Mouse (Mus musculus): ENCODE results near the gene Ift140. TPM values are rescaled to one million over a fixed set of nuclear protein-coding genes. Genes with fewer than 3 reads are reported as not detected.

Gene Ift140
- polyA plus RNA-seq, 1 experiment from 2014 or later, result 26.5 TPM

GRCm38 (mm10) chr17:25100052-25100451 is 84.2 kb downstream of the Ift140 start:
- H3K4me3 ChIP-seq (replicated peaks), result no peak overlapping the region
- no peaks in the 10 kb centered on the region for H3K27me3 ChIP-seq
- H3K4me2 ChIP-seq, result no peak overlapping the region
- no peaks in the 10 kb centered on the region for H3K9me3 ChIP-seq
- no peaks in the 10 kb centered on the region for H3K4me1 ChIP-seq (replicated peaks)
- ATAC-seq (ENCODE audit: insufficient number of reproducible peaks, insufficient read depth, low FRiP score, low TSS enrichment, low read depth), result no peak
- H3K27ac ChIP-seq, result no peak overlapping the region
- H3K9ac ChIP-seq (replicated peaks), result no peak overlapping the region
- WGBS, result 93% methylated on average over 6 of the region's 6 CpGs
- peaks cover 82% of the 10 kb centered on the region for H3K36me3 ChIP-seq

GRCm38 (mm10) chr17:25101338-25101737 is 85.5 kb downstream of the Ift140 start:
- H3K9me3 ChIP-seq, result no peaks in the 10 kb centered on the region
- no peak overlapping the region for H3K9ac ChIP-seq (replicated peaks)
- no peaks in the 10 kb centered on the region for H3K4me1 ChIP-seq (replicated peaks)
- H3K4me2 ChIP-seq, result no peak overlapping the region
- H3K36me3 ChIP-seq, result peaks cover 94% of the 10 kb centered on the region
- H3K27me3 ChIP-seq, result no peaks in the 10 kb centered on the region
- no peak overlapping the region for H3K27ac ChIP-seq
- no peak for ATAC-seq (ENCODE audit: insufficient number of reproducible peaks, insufficient read depth, low FRiP score, low TSS enrichment, low read depth)
- no peak overlapping the region for H3K4me3 ChIP-seq (replicated peaks)
- 93% methylated on average over 11 of the region's 11 CpGs for WGBS

DNA sequence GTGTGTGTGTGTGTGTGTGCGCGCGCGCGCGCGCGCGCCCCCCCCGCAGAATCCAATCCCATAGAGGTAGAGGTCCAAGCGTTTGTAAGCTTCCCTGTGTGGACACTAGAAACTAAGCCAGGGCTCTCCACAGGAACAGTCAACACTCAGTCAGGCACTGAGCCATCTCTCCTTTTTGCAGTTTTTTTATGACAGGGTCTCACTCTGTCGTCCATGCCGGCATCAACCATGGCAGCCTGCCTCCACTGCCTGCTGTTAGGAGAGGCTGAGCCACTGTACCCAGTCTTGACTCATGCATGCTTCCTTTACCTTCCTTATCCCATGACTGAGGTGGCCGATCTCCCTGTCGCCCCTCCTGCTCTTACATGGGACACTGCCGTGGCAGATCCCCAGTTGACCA is 91.9 kb downstream of the Ift140 start:
- Histone ChIP-seq H3K4me3 (replicated peaks) (no peak overlapping the region), H3K27me3 (no peaks in the 10 kb centered on the region), H3K27ac (no peak overlapping the region), H3K9ac (replicated peaks) (no peak overlapping the region), H3K4me1 (replicated peaks) (no peaks in the 10 kb centered on the region), H3K36me3 (peaks cover 98% of the 10 kb centered on the region), H3K4me2 (no peak overlapping the region), H3K9me3 (no peaks in the 10 kb centered on the region)
- WGBS, result 88% methylated on average over 16 of the region's 16 CpGs
- no peak for ATAC-seq (ENCODE audit: insufficient number of reproducible peaks, insufficient read depth, low FRiP score, low TSS enrichment, low read depth)

DNA sequence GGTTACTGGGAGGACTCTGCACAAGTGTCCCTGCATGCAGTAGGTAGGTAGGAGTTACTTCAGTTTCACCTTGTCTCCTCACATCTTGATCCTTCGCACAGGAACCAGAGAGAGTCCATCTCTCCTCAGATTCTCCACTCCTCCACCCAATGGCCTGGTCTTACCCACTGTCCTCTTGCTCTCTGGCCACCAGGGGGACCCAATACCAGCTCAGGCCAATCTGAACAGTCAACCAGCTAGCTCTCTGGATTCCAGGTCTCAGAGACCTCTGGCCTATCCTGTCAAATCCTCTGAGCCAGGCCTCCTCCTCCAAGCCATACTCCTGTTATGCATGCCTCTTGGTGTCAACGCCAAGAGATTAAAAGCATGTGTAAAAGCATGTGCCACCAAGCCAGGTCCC is 93.7 kb downstream of the Ift140 start:
- WGBS, result 80% methylated on average over 2 of the region's 2 CpGs
- no peaks in the 10 kb centered on the region for H3K27me3 ChIP-seq
- no peak for ATAC-seq (ENCODE audit: insufficient number of reproducible peaks, insufficient read depth, low FRiP score, low TSS enrichment, low read depth)
- no peak overlapping the region for H3K27ac ChIP-seq
- H3K36me3 ChIP-seq, result peaks cover 91% of the 10 kb centered on the region
- no peak overlapping the region for H3K4me2 ChIP-seq
- peaks cover 1% of the 10 kb centered on the region for H3K4me1 ChIP-seq (replicated peaks)
- H3K9me3 ChIP-seq, result no peaks in the 10 kb centered on the region
- no peak overlapping the region for H3K4me3 ChIP-seq (replicated peaks)
- no peak overlapping the region for H3K9ac ChIP-seq (replicated peaks)

GRCm38 (mm10) chr17:25110590-25110989 is 94.7 kb downstream of the Ift140 start:
- H3K36me3 ChIP-seq, result peaks cover 81% of the 10 kb centered on the region
- 95% methylated on average over 6 of the region's 6 CpGs for WGBS

GRCm38 (mm10) chr17:25111220-25111619 is 95.3 kb downstream of the Ift140 start:
- H3K4me1 ChIP-seq (replicated peaks), result peaks cover 7% of the 10 kb centered on the region
- H3K27me3 ChIP-seq, result no peaks in the 10 kb centered on the region
- no peaks in the 10 kb centered on the region for H3K9me3 ChIP-seq
- H3K4me3 ChIP-seq (replicated peaks), result no peak overlapping the region
- H3K9ac ChIP-seq (replicated peaks), result no peak overlapping the region
- WGBS, result 90% methylated on average over 5 of the region's 5 CpGs
- H3K4me2 ChIP-seq, result no peak overlapping the region
- ATAC-seq (ENCODE audit: insufficient number of reproducible peaks, insufficient read depth, low FRiP score, low TSS enrichment, low read depth), result no peak
- H3K36me3 ChIP-seq, result peaks cover 75% of the 10 kb centered on the region
- no peak overlapping the region for H3K27ac ChIP-seq

More at GRCm38 (mm10) chr17:25110590-25110989, 94.7 kb downstream of the Ift140 start:
- Histone ChIP-seq H3K4me3 (replicated peaks) (no peak overlapping the region), H3K27ac (no peak overlapping the region), H3K9ac (replicated peaks) (no peak overlapping the region), H3K4me1 (replicated peaks) (peaks cover 7% of the 10 kb centered on the region), H3K27me3 (no peaks in the 10 kb centered on the region), H3K4me2 (no peak overlapping the region), H3K9me3 (no peaks in the 10 kb centered on the region)
- no peak for ATAC-seq (ENCODE audit: insufficient number of reproducible peaks, insufficient read depth, low FRiP score, low TSS enrichment, low read depth)

GRCm38 (mm10) chr17:25111739-25112422 is 96.0 kb downstream of the Ift140 start:
- no peaks in the 10 kb centered on the region for H3K27me3 ChIP-seq
- peaks cover 7% of the 10 kb centered on the region for H3K4me1 ChIP-seq (replicated peaks)
- no peak overlapping the region for H3K4me2 ChIP-seq
- H3K9ac ChIP-seq (replicated peaks), result no peak overlapping the region
- peaks cover 68% of the 10 kb centered on the region for H3K36me3 ChIP-seq
- 85% methylated on average over 8 of the region's 8 CpGs for WGBS
- no peak for ATAC-seq (ENCODE audit: insufficient number of reproducible peaks, insufficient read depth, low FRiP score, low TSS enrichment, low read depth)
- no peaks in the 10 kb centered on the region for H3K9me3 ChIP-seq
- H3K27ac ChIP-seq, result no peak overlapping the region
- no peak overlapping the region for H3K4me3 ChIP-seq (replicated peaks)

DNA sequence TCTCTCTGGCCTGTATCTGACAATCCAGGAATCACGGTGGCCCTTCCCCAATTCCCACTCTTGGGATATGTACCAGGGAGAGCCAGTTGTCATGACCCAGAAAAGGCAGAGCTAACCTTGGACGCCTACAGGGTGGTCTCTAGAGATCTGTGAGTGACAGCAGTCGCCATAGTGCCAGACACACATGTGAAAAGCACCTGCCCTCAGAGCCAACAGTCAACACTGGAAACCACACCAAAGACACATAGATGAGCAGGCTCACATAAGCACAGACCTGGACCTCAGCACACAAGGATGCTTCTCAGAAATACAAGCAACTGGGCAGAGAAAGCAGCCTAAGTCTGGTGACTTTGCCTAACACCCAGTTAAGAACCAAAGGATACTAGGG is 96.5 kb downstream of the Ift140 start:
- WGBS, result 86% methylated on average over 3 of the region's 3 CpGs
- no peak overlapping the region for H3K9ac ChIP-seq (replicated peaks)
- ATAC-seq (ENCODE audit: insufficient number of reproducible peaks, insufficient read depth, low FRiP score, low TSS enrichment, low read depth), result no peak
- H3K4me2 ChIP-seq, result no peak overlapping the region
- peaks cover 7% of the 10 kb centered on the region for H3K4me1 ChIP-seq (replicated peaks)
- peaks cover 63% of the 10 kb centered on the region for H3K36me3 ChIP-seq
- H3K4me3 ChIP-seq (replicated peaks), result no peak overlapping the region
- no peaks in the 10 kb centered on the region for H3K27me3 ChIP-seq
- no peak overlapping the region for H3K27ac ChIP-seq
- no peaks in the 10 kb centered on the region for H3K9me3 ChIP-seq

DNA sequence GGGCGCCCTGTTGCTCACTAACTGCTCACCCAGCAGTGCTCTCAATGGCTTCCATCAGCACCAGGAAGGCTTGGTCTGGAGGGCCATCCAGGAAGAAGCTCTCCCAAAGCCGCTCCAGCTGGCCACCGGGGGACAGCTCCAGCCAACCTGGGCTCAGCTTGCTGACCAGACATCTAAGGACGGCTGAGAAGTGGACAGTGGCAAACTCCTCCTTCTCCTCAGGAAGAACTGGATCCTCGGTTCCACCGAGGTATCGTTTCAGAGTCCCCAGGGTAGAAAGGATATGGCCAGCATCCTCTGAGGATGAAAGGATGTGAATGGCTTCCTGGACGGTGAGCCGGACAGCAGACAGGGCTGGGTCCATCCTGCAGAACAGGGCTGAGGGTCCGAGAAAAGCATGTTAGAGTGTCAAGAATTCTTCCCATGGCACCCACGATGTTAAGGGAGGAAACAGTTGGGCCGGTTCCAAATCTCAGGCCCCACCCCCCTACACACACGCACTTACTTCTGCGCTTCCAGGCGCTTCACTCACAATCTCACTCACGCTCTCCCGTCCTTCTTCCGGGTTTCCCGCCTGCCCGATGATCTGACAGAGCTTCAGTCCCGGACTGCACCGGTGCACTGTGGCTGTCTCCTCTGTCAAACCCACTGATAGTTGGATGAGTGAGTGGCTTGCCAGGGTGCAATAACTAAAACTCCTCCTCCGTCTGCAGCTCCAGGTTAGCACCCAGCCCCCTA is 99.2 kb downstream of the Ift140 start:
- peak; percentile 35 for ATAC-seq (ENCODE audit: insufficient number of reproducible peaks, insufficient read depth, low FRiP score, low TSS enrichment, low read depth)
- WGBS, result 11% methylated on average over 23 of the region's 23 CpGs
- Histone ChIP-seq H3K4me2 (peak overlapping the region; percentile 98), H3K27ac (peak overlapping the region; percentile 94), H3K36me3 (peaks cover 37% of the 10 kb centered on the region), H3K4me3 (replicated peaks) (peak overlapping the region; percentile 61), H3K27me3 (no peaks in the 10 kb centered on the region), H3K4me1 (replicated peaks) (peaks cover 7% of the 10 kb centered on the region), H3K9me3 (no peaks in the 10 kb centered on the region), H3K9ac (replicated peaks) (peak overlapping the region; percentile 63)

DNA sequence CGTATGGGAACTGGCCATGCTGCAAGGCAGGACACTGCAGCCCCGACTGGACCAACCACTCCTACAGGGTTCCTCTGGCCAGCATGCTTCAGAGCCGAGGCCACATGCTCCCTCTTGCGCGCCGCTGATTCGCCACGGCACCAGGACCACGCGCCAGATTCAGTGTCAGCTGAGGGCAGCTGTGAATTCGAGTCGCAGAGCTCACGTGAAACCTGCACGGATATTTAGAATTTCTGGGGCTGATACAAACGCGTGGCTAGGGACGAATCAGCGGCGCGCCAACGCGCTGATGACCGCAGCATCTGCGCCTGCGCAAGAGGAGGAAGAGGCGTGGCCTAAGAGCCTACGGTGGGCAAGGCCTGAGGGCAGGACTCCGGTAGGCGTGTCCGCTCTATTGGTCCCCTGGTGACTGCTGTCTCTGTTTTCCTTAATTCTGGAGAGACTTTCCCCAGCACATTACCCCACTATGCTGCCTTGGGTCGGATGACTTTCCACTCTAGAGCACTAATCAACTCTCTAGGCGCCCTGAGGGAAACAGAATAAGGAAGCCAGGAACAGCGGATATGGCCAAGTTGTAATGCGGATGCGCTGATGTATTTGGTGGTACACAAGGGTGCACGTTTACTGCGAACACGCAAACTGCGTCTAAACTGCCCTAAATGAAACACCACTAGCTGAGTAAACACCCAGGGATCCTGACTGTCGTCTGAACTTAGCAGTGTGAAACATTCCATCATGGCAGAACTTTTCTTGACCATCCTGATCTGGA is 100.0 kb downstream of the Ift140 start, which contains the start of gene Telo2:
Telo2 (minus strand) TSS at position 304 of the 769 bp plus-strand sequence.
- Histone ChIP-seq H3K36me3 (peaks cover 29% of the 10 kb centered on the region), H3K27me3 (no peaks in the 10 kb centered on the region), H3K9ac (replicated peaks) (peak within 1 kb of the TSS; percentile 63), H3K27ac (peak within 1 kb of the TSS; percentile 94), H3K4me2 (peak within 1 kb of the TSS; percentile 98), H3K4me3 (replicated peaks) (peak within 1 kb of the TSS; percentile 61), H3K4me1 (replicated peaks) (peaks cover 7% of the 10 kb centered on the region), H3K9me3 (no peaks in the 10 kb centered on the region)
- ATAC-seq (ENCODE audit: insufficient number of reproducible peaks, insufficient read depth, low FRiP score, low TSS enrichment, low read depth), result peak; percentile 90
- WGBS, result 5% methylated on average over 40 of the region's 40 CpGs

- ATAC-seq (ENCODE audit: insufficient number of reproducible peaks, insufficient read depth, low FRiP score, low TSS enrichment, low read depth), result no peak
- Histone ChIP-seq H3K27me3 (no peaks in the 10 kb centered on the region), H3K4me2 (no peak overlapping the region), H3K27ac (no peak overlapping the region), H3K4me1 (replicated peaks) (peaks cover 7% of the 10 kb centered on the region), H3K9me3 (no peaks in the 10 kb centered on the region), H3K4me3 (replicated peaks) (no peak overlapping the region), H3K9ac (replicated peaks) (no peak overlapping the region), H3K36me3 (peaks cover 17% of the 10 kb centered on the region; the same call in 1 of the 2 replicates)
- 34% methylated on average over 4 of the region's 4 CpGs for WGBS
These were observed 101.4 kb downstream of the Ift140 start for GRCm38 (mm10) chr17:25117263-25117662.

Measured in limb, embryonic 12.5 days (tissue).